ENCODE assay signal across 8 mouse cellular contexts in the genomic region with DNA sequence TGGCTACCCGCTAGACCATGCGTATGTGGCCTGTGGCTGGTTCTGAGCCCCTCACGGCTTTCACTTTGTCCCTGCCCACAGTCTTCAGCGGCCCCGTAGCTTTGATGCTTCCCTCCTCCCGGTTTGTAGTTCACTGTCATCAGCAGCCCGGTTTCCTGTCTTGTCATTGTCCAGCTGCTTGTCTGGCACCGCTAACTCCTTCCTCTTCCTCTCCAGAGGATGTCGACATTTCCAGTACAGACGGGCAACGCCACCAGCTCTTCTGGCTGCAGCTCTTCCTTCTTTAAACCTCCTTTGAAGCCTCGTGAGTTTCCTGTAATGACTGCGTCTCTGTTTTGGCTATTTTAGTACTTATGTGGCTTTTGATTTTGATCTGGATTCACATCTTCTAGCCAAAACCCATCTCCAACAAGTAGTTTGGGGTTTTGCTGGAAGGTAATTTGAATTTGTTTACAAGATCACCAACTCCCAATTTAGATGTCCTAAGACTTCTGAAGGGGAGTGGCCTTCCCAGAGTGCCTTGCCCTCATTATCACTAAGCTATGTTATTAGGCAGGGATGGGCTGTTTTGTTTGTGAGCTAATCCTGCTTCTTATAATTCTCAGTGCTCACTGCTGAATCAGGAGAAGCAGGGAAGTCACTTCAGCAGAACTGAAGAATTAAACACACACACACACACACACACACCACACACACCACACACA.
DNase-seq lines count a peak whose midpoint lies in the region; ATAC-seq and TF ChIP-seq lines count a peak whose summit lies in the region.

No protein-coding gene starts in this region.

- H3K27me3 ChIP-seq in hindbrain, embryonic 13.5 days: no peaks in the 10 kb centered on the region
- no peaks in the 10 kb centered on the region for H3K27me3 ChIP-seq in hindbrain, embryonic 12.5 days
- no peaks in the 10 kb centered on the region for H3K27me3 ChIP-seq in intestine, postnatal 0 days (replicated peaks; ENCODE audit: control insufficient read depth, insufficient read depth, low read length)
- no peaks in the 10 kb centered on the region for H3K27me3 ChIP-seq in liver, embryonic 14.5 days (ENCODE audit: control insufficient read depth, insufficient read depth, low read length)

- no peak for TF ChIP-seq POLR2A in olfactory bulb, adult 2 months (IDR thresholded peaks at IDR 0.05; ENCODE audit: insufficient read depth, low read depth, low read length)

- no peaks in the 10 kb centered on the region for H3K4me1 ChIP-seq in hindbrain, embryonic 13.5 days (replicated peaks)
- H3K4me1 ChIP-seq in hindbrain, embryonic 12.5 days: no peaks in the 10 kb centered on the region
- H3K4me1 ChIP-seq in intestine, postnatal 0 days (replicated peaks; ENCODE audit: control insufficient read depth, insufficient read depth, low read length): peaks cover 3% of the 10 kb centered on the region
- peaks cover 57 to 62% of the 10 kb centered on the region in 2 experiments for H3K4me1 ChIP-seq in liver, embryonic 14.5 days (replicated peaks; ENCODE audit: control insufficient read depth in 2 of 2, insufficient read depth in 2 of 2, low read length in 1 of 2)
- peaks cover 7% of the 10 kb centered on the region; the same call in 1 of the 2 replicates for H3K4me1 ChIP-seq in olfactory bulb, adult 2 months (ENCODE audit: control insufficient read depth, insufficient read depth, low read length)

- 70% methylated on average over 13 of the region's 13 CpGs for WGBS in hindbrain, embryonic 13.5 days
- 73% methylated on average over 13 of the region's 13 CpGs for WGBS in hindbrain, embryonic 12.5 days
- 47% methylated on average over 13 of the region's 13 CpGs for WGBS in intestine, postnatal 0 days
- WGBS in liver, embryonic 14.5 days (ENCODE audit: insufficient replicate concordance): 8% methylated on average over 13 of the region's 13 CpGs
- 32% methylated on average over 13 of the region's 13 CpGs for WGBS in olfactory bulb, adult 2 months

- H3K4me3 ChIP-seq in hindbrain, embryonic 13.5 days: no peak overlapping the region
- no peak overlapping the region for H3K4me3 ChIP-seq in hindbrain, embryonic 12.5 days
- H3K4me3 ChIP-seq in intestine, postnatal 0 days (ENCODE audit: low read depth, low read length): no peak overlapping the region
- H3K4me3 ChIP-seq in liver, embryonic 14.5 days (ENCODE audit: insufficient read depth in 1 of 2, low read depth in 2 of 2, low read length in 2 of 2): peak overlapping the region; percentile 54 to 58
- peak overlapping the region; percentile 5; the same call in 1 of the 2 replicates for H3K4me3 ChIP-seq in olfactory bulb, adult 2 months (ENCODE audit: insufficient read depth, low read depth, low read length)

- H3K36me3 ChIP-seq in hindbrain, embryonic 13.5 days: no peaks in the 10 kb centered on the region
- H3K36me3 ChIP-seq in hindbrain, embryonic 12.5 days: no peaks in the 10 kb centered on the region
- 0 out of 2 replicates have a peak, but pooled peaks cover 3% of the 10 kb centered on the region for H3K36me3 ChIP-seq in intestine, postnatal 0 days (ENCODE audit: control insufficient read depth, insufficient read depth)
- H3K36me3 ChIP-seq in liver, embryonic 14.5 days (replicated peaks; ENCODE audit: control insufficient read depth, insufficient read depth, low read depth): no peaks in the 10 kb centered on the region

- H3K4me2 ChIP-seq in hindbrain, embryonic 13.5 days: no peak overlapping the region
- H3K4me2 ChIP-seq in hindbrain, embryonic 12.5 days (replicated peaks): no peak overlapping the region
- peak overlapping the region; percentile 32 for H3K4me2 ChIP-seq in intestine, postnatal 0 days (replicated peaks; ENCODE audit: low read depth)
- peak overlapping the region; percentile 83 for H3K4me2 ChIP-seq in liver, embryonic 14.5 days (ENCODE audit: low read depth)

- TF ChIP-seq EP300 in liver, embryonic 14.5 days (IDR thresholded peaks at IDR 0.05; ENCODE audit: low read depth): peak; percentile 36; the same call in 1 of the 2 replicates

- H3K9me3 ChIP-seq in hindbrain, embryonic 13.5 days: no peaks in the 10 kb centered on the region
- no peaks in the 10 kb centered on the region for H3K9me3 ChIP-seq in hindbrain, embryonic 12.5 days (replicated peaks)
- no peaks in the 10 kb centered on the region for H3K9me3 ChIP-seq in intestine, postnatal 0 days (ENCODE audit: control insufficient read depth)
- H3K9me3 ChIP-seq in liver, embryonic 14.5 days (ENCODE audit: control insufficient read depth, low read length): no peaks in the 10 kb centered on the region

- DNase-seq in adrenal gland, adult 8-10 months: peak; percentile 43
- DNase-seq in gastrocnemius, postnatal 25 days: peak; percentile 58
- DNase-seq in liver, embryonic 14.5 days (ENCODE audit: low read depth in 3 of 3, low spot score in 3 of 3): peak; percentile 68 to 77 (median 74)
- DNase-seq in yolk sac, embryonic 10.5 days (ENCODE audit: low spot score): no peak

- no peak overlapping the region for H3K27ac ChIP-seq in hindbrain, embryonic 13.5 days
- no peak overlapping the region for H3K27ac ChIP-seq in hindbrain, embryonic 12.5 days
- peak overlapping the region; percentile 46; the same call in 1 of the 2 replicates for H3K27ac ChIP-seq in intestine, postnatal 0 days (ENCODE audit: low read depth, low read length)
- peak overlapping the region; percentile 97 for H3K27ac ChIP-seq in liver, embryonic 14.5 days
- 0 out of 2 replicates have a peak overlapping the region, but pooled peaks have one; percentile 20 for H3K27ac ChIP-seq in olfactory bulb, adult 2 months (ENCODE audit: insufficient read depth, low read depth, low read length)

- peak; percentile 28; the same call in 1 of the 2 replicates for ATAC-seq in hindbrain, embryonic 13.5 days (ENCODE audit: low FRiP score)
- no peak for ATAC-seq in hindbrain, embryonic 12.5 days (ENCODE audit: low FRiP score)
- ATAC-seq in intestine, postnatal 0 days: peak; percentile 50
- ATAC-seq in liver, embryonic 14.5 days (ENCODE audit: insufficient read depth): peak; percentile 86

- no peak overlapping the region for H3K9ac ChIP-seq in hindbrain, embryonic 13.5 days
- H3K9ac ChIP-seq in hindbrain, embryonic 12.5 days: no peak overlapping the region
- H3K9ac ChIP-seq in intestine, postnatal 0 days (ENCODE audit: low read depth, low read length): no peak overlapping the region
- H3K9ac ChIP-seq in liver, embryonic 14.5 days (replicated peaks): peak overlapping the region; percentile 83

- no peak for TF ChIP-seq CTCF in intestine, postnatal 0 days (IDR thresholded peaks at IDR 0.05; ENCODE audit: low read depth)
- TF ChIP-seq CTCF in liver, embryonic 14.5 days (IDR thresholded peaks at IDR 0.05; ENCODE audit: low read depth): no peak
- TF ChIP-seq CTCF in olfactory bulb, adult 2 months (IDR thresholded peaks at IDR 0.05; ENCODE audit: insufficient read depth, low read depth, low read length): no peak

Comparison
In these comparisons a context has a peak if more than half of its experiments do, and no peak if none do; other contexts are left out.
1. H3K27ac ChIP-seq: peak in intestine, postnatal 0 days (single experiment), liver, embryonic 14.5 days (single experiment) and olfactory bulb, adult 2 months (single experiment); none in hindbrain, embryonic 13.5 days (single experiment) and hindbrain, embryonic 12.5 days (single experiment).
2. H3K4me2 ChIP-seq: peak in intestine, postnatal 0 days (single experiment) and liver, embryonic 14.5 days (single experiment); none in hindbrain, embryonic 13.5 days (single experiment) and hindbrain, embryonic 12.5 days (single experiment).
3. H3K4me3 ChIP-seq: peak in liver, embryonic 14.5 days (2 of 2) and olfactory bulb, adult 2 months (single experiment); none in hindbrain, embryonic 13.5 days (single experiment), hindbrain, embryonic 12.5 days (single experiment) and intestine, postnatal 0 days (single experiment).